Mouse (Mus musculus) cerebellum, adult 2 months (tissue): Measurements from ENCODE around the gene Ngp.

Experiments used
- CTCF ChIP-seq: fragments of 200-500 bp; IDR thresholded peaks from 2 replicates; pipeline ENCODE4 v1.5.1; 2011; ENCODE audit warnings: low read depth, mild to moderate bottlenecking, control low read depth, low read length, moderate library complexity, borderline replicate concordance; ENCODE audit not compliant: insufficient read depth
- POLR2A ChIP-seq: fragments of 200-500 bp; IDR thresholded peaks from 2 replicates; pipeline ENCODE4 v1.6.1; 2011; ENCODE audit warnings: low read length, control low read depth, borderline replicate concordance; ENCODE audit not compliant: insufficient read depth

DNA sequence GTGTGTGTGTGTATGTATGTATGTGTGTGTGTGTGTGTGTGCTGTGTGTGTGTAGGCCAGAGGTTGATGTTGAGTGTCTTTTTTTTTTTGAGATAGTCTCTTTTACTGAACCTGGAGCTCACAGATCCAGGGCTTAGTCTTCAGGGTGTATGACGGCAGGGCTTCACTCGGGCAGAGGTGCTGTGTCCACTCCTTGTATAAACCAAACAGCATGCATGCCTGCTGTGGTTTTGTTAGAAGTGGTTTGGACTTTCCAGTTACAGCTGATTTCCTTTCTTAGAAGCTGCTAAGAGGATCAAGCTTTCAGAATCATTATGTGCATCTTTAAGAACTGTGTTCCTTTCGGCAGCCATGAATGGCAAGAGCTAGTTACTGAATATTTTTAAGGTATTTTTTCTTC, 38.4 kb downstream of the Ngp start:
- no peak for TF ChIP-seq POLR2A
- no peak for TF ChIP-seq CTCF
